Mouse (Mus musculus): ENCODE data around the gene Slain1. TPM values are rescaled to one million over a fixed set of nuclear protein-coding genes. Genes with fewer than 3 reads are reported as not detected.

The Slain1 gene
- total RNA-seq, 2 experiments from 2014 or later, result 58.9 to 66.6 TPM

Small RNAs within 50 kb of the gene (microRNA-seq; reads per million reads assigned to microRNA genes)
- gene Gm22877, result 0 reads per million in 2 experiments

Other genes starting within 250 kb of the Slain1 start
- under 1 TPM; 0.33 to 0.52 TPM for gene Scel, start 136.9 kb upstream of the Slain1 start, total RNA-seq (2021)
- gene Ednrb, start 194.2 kb downstream of the Slain1 start, total RNA-seq (2021), result 10 to 100 TPM; 38.9 to 47.4 TPM